Mouse (Mus musculus) right cerebral cortex, postnatal 14 days (tissue): ENCODE data around the gene Fam13c.
"Not testable (repeated sequence)": the region's sequence is repeated elsewhere in the genome, so short reads cannot be mapped to it uniquely, and the experiment has no call there.

Experiments used
- DNase-seq: peaks from one replicate; pipeline ENCODE4 v3.0.0; 2022

Fam13c gene

GRCm38 (mm10) chr10:70439676-70440521, at the start of gene Fam13c:
Gene Fam13c (plus strand): TSS chr10:70440481.
- DNase-seq = peak; percentile 17

GRCm38 (mm10) chr10:70395900-70396299, 44.4 kb upstream of the Fam13c start:
- no peak for DNase-seq

GRCm38 (mm10) chr10:70398224-70398623, 42.1 kb upstream of the Fam13c start:
- DNase-seq = no peak

GRCm38 (mm10) chr10:70402006-70402405, 38.3 kb upstream of the Fam13c start:
- DNase-seq = no peak

- no peak for DNase-seq
These were observed 37.6 kb upstream of the Fam13c start for GRCm38 (mm10) chr10:70402711-70403110.

- no peak for DNase-seq
These were observed 22.3 kb upstream of the Fam13c start for GRCm38 (mm10) chr10:70417811-70418486.

GRCm38 (mm10) chr10:70419282-70420264, 20.7 kb upstream of the Fam13c start:
- DNase-seq = no peak

GRCm38 (mm10) chr10:70426373-70426772, 13.9 kb upstream of the Fam13c start:
- DNase-seq = no peak

GRCm38 (mm10) chr10:70428121-70428662, 12.1 kb upstream of the Fam13c start:
- peak; percentile 17 for DNase-seq

GRCm38 (mm10) chr10:70429341-70429740, 10.9 kb upstream of the Fam13c start:
- no peak for DNase-seq

GRCm38 (mm10) chr10:70433334-70433733, 6.9 kb upstream of the Fam13c start:
- DNase-seq = no peak

GRCm38 (mm10) chr10:70433736-70434135, 6.5 kb upstream of the Fam13c start:
- DNase-seq = not testable (repeated sequence)

GRCm38 (mm10) chr10:70436656-70437055, 3.6 kb upstream of the Fam13c start:
- no peak for DNase-seq

GRCm38 (mm10) chr10:70437289-70437688, 3.0 kb upstream of the Fam13c start:
- DNase-seq = no peak

GRCm38 (mm10) chr10:70440639-70441461, 569 bp downstream of the Fam13c start:
- DNase-seq = peak; percentile 74

- DNase-seq = no peak
These were observed 1.9 kb downstream of the Fam13c start for GRCm38 (mm10) chr10:70442156-70442555.

- no peak for DNase-seq
These were observed 2.3 kb downstream of the Fam13c start for GRCm38 (mm10) chr10:70442623-70443022.

GRCm38 (mm10) chr10:70447787-70448186, 7.5 kb downstream of the Fam13c start:
- no peak for DNase-seq

- DNase-seq = no peak
These were observed 8.9 kb downstream of the Fam13c start for GRCm38 (mm10) chr10:70449206-70449605.

- no peak for DNase-seq
These were observed 15.6 kb downstream of the Fam13c start for GRCm38 (mm10) chr10:70455886-70456305.

GRCm38 (mm10) chr10:70458574-70459263, 18.4 kb downstream of the Fam13c start:
- no peak for DNase-seq
